In the genomic region with DNA sequence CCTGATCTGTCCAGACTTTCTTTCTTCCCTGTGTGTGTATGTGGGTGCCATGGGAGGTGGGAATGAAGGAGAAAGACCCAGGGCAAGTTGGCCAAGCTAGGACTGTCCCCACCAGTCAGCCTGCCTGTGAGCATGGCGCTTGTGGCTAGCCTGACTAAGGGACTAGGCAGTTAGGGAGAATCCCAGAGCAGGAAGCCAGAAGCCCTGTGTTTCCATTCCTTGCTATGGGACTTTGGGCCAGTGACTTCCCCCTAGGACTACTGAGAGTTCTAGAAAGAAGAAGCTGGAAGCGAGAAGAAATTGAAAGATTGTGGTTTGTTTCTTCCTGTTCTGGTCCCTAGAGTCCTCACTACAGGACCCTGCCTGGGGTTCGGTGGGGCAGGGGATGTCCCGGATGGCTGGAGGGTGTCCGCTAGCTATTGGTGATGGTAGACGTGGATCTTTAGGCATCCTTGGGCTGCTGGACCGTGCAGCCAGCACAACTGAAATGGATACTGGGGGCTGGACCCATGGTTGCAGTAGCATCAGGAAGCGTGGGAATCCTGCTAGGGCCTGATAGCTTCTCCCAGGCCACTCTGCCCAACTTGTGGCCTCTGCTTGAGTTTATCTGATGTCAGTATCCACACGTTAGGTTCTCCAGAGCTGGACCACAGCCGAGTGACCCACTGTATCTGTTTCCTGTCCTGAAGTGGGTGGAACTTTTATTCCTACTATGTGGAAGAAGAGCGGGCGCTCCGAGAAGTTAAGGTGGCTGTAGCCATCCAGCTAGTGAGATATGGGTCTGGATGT, we compare ENCODE assay signal across 16 mouse cellular contexts. TPM values are rescaled to one million over a fixed set of nuclear protein-coding genes. Genes with fewer than 3 reads are reported as not detected.
DNase-seq lines count a peak whose midpoint lies in the region; ATAC-seq and TF ChIP-seq lines count a peak whose summit lies in the region.
"Had no signal": no experiment of that assay in that cellular context is flagged by ENCODE, and none has a peak within 500 bp of the region (broad histone marks: within the 10 kb centered on the region; RNA-seq: fewer than 3 reads in every experiment).

No protein-coding gene starts in this region.

- no peak for DNase-seq in midbrain, embryonic 10.5 days (ENCODE audit: low spot score)
- no peak for DNase-seq in midbrain, postnatal 0 days (ENCODE audit: low spot score)
- DNase-seq in splenic B cell, adult 2 months (ENCODE audit: low read depth, low spot score) = peak; percentile 36
- no peak for DNase-seq in ovary, postnatal 36 days (ENCODE audit: low spot score)
- no peak for DNase-seq in gastrocnemius, postnatal 4 days (ENCODE audit: low spot score in 2 of 2)
- DNase-seq: cerebellum, adult 9-10 months; embryo, embryonic 11 days; gastrocnemius, postnatal 25 days; kidney, postnatal 14 days; left cerebral cortex, postnatal 4 days had no signal

- H3K9ac ChIP-seq in hindbrain, embryonic 13.5 days = 0 out of 2 replicates have a peak overlapping the region, but pooled peaks have one; percentile 31
- no peak overlapping the region for H3K9ac ChIP-seq in hindbrain, embryonic 12.5 days
- H3K9ac ChIP-seq in midbrain, postnatal 0 days (replicated peaks; ENCODE audit: low read length, poor library complexity, severe bottlenecking) = no peak overlapping the region
- H3K9ac ChIP-seq: heart, embryonic 15.5 days had no signal

- H3K4me1 ChIP-seq in hindbrain, embryonic 13.5 days (replicated peaks) = peaks cover 93% of the 10 kb centered on the region
- peaks cover 82% of the 10 kb centered on the region for H3K4me1 ChIP-seq in hindbrain, embryonic 12.5 days
- H3K4me1 ChIP-seq in midbrain, embryonic 10.5 days = peaks cover 83% of the 10 kb centered on the region
- peaks cover 35% of the 10 kb centered on the region for H3K4me1 ChIP-seq in midbrain, postnatal 0 days (ENCODE audit: insufficient read depth, low read length)

- peaks cover 31% of the 10 kb centered on the region for H3K36me3 ChIP-seq in hindbrain, embryonic 13.5 days
- H3K36me3 ChIP-seq in hindbrain, embryonic 12.5 days = peaks cover 17% of the 10 kb centered on the region; the same call in 1 of the 2 replicates
- H3K36me3 ChIP-seq in midbrain, embryonic 10.5 days = peaks cover 62% of the 10 kb centered on the region
- H3K36me3 ChIP-seq in midbrain, postnatal 0 days (ENCODE audit: insufficient read depth, low read length) = peaks cover 13% of the 10 kb centered on the region
- H3K36me3 ChIP-seq in splenic B cell, adult 2 months (ENCODE audit: control insufficient read depth, insufficient read depth, low read length, poor library complexity, severe bottlenecking) = no peaks in the 10 kb centered on the region
- H3K36me3 ChIP-seq: heart, embryonic 15.5 days had no signal

- no peak for ATAC-seq in hindbrain, embryonic 13.5 days (ENCODE audit: low FRiP score)
- ATAC-seq in hindbrain, embryonic 12.5 days (ENCODE audit: low FRiP score) = no peak
- no peak for ATAC-seq in midbrain, postnatal 0 days (ENCODE audit: low FRiP score)
- peak; percentile 41 for ATAC-seq in granulocyte monocyte progenitor cell, adult 5-6 weeks (replicated peaks; ENCODE audit: poor library complexity, severe bottlenecking)
- ATAC-seq: inflammation-experienced regulatory T-cells, adult 6 months had no signal

- H3K27me3 ChIP-seq in hindbrain, embryonic 13.5 days = no peaks in the 10 kb centered on the region
- no peaks in the 10 kb centered on the region for H3K27me3 ChIP-seq in hindbrain, embryonic 12.5 days
- peaks cover 2% of the 10 kb centered on the region; the same call in 1 of the 2 replicates for H3K27me3 ChIP-seq in midbrain, embryonic 10.5 days (ENCODE audit: low read depth, poor library complexity, severe bottlenecking)
- H3K27me3 ChIP-seq in midbrain, postnatal 0 days (ENCODE audit: insufficient read depth, low read length) = no peaks in the 10 kb centered on the region
- no peaks in the 10 kb centered on the region for H3K27me3 ChIP-seq in splenic B cell, adult 2 months (ENCODE audit: control insufficient read depth, insufficient read depth, low read length, poor library complexity, severe bottlenecking)
- H3K27me3 ChIP-seq: heart, embryonic 15.5 days; neural tube, embryonic 13.5 days had no signal

- 91% methylated on average over 13 of the region's 13 CpGs for WGBS in hindbrain, embryonic 13.5 days
- WGBS in hindbrain, embryonic 12.5 days = 91% methylated on average over 13 of the region's 13 CpGs
- WGBS in midbrain, embryonic 10.5 days = 90% methylated on average over 13 of the region's 13 CpGs
- 92% methylated on average over 13 of the region's 13 CpGs for WGBS in midbrain, postnatal 0 days

- H3K4me3 ChIP-seq in hindbrain, embryonic 13.5 days = no peak overlapping the region
- H3K4me3 ChIP-seq in hindbrain, embryonic 12.5 days = no peak overlapping the region
- no peak overlapping the region for H3K4me3 ChIP-seq in midbrain, embryonic 10.5 days
- no peak overlapping the region for H3K4me3 ChIP-seq in midbrain, postnatal 0 days (ENCODE audit: low read depth, low read length)
- H3K4me3 ChIP-seq: heart, embryonic 15.5 days; neural tube, embryonic 13.5 days had no signal

- no peak overlapping the region for H3K4me2 ChIP-seq in hindbrain, embryonic 13.5 days
- no peak overlapping the region for H3K4me2 ChIP-seq in hindbrain, embryonic 12.5 days (replicated peaks)
- H3K4me2 ChIP-seq in midbrain, postnatal 0 days (ENCODE audit: low read depth, low read length, poor library complexity, severe bottlenecking) = no peak overlapping the region
- H3K4me2 ChIP-seq: heart, embryonic 15.5 days; neural tube, embryonic 13.5 days had no signal

- TF ChIP-seq CTCF in midbrain, postnatal 0 days (IDR thresholded peaks at IDR 0.05) = no peak

- no peaks in the 10 kb centered on the region for H3K9me3 ChIP-seq in hindbrain, embryonic 13.5 days
- H3K9me3 ChIP-seq in hindbrain, embryonic 12.5 days (replicated peaks) = no peaks in the 10 kb centered on the region
- no peaks in the 10 kb centered on the region for H3K9me3 ChIP-seq in midbrain, embryonic 10.5 days (replicated peaks)
- H3K9me3 ChIP-seq in midbrain, postnatal 0 days (ENCODE audit: low read length) = no peaks in the 10 kb centered on the region
- H3K9me3 ChIP-seq: heart, embryonic 15.5 days; neural tube, embryonic 13.5 days had no signal

- H3K27ac ChIP-seq in hindbrain, embryonic 13.5 days = 0 out of 2 replicates have a peak overlapping the region, but pooled peaks have one; percentile 10
- no peak overlapping the region for H3K27ac ChIP-seq in hindbrain, embryonic 12.5 days
- 0 out of 2 replicates have a peak overlapping the region, but pooled peaks have one; percentile 6 for H3K27ac ChIP-seq in midbrain, embryonic 10.5 days (replicated peaks)
- no peak overlapping the region for H3K27ac ChIP-seq in midbrain, postnatal 0 days (ENCODE audit: low read depth, low read length)
- H3K27ac ChIP-seq: heart, embryonic 15.5 days had no signal

RNA-seq across cellular contexts. Expression of gene Src, which starts 10.3 kb away (rescaled TPM):
- 31.3 and 31.8 TPM in 2 replicates for polyA plus RNA-seq in hindbrain, embryonic 13.5 days (2015; fragmentation: Nextera tagmentation; extraction: Ambion mirVana)
- polyA plus RNA-seq in hindbrain, embryonic 12.5 days (2016; fragmentation: Nextera tagmentation; extraction: Ambion mirVana) = 33.6 and 35.1 TPM in 2 replicates
- 16.1 and 19.3 TPM in 2 replicates for polyA plus RNA-seq in midbrain, embryonic 10.5 days (2016; fragmentation: Nextera tagmentation; extraction: Ambion mirVana)
- total RNA-seq in midbrain, postnatal 0 days (2014; rRNA removed) = 129 and 137 TPM in 2 replicates
- 26.1 and 26.6 TPM in 2 replicates for polyA plus RNA-seq in midbrain, postnatal 0 days (2015; fragmentation: Nextera tagmentation; extraction: Ambion mirVana)
- total RNA-seq in granulocyte monocyte progenitor cell, adult 5-6 weeks (2014; fragmentation: Nextera tagmentation) = 0.49 and 0.90 TPM in 2 replicates
- total RNA-seq in granulocyte monocyte progenitor cell, adult 5-6 weeks (2017) = 0.22 TPM in 1 of 2 replicates, not detected in the other
- total RNA-seq in gastrocnemius, postnatal 4 days (2021) = 10 to 100 TPM; 13.3 to 13.6 TPM

Comparison
In these comparisons a context has a peak if more than half of its experiments do, and no peak if none do; other contexts are left out.
1. H3K27ac ChIP-seq: peak in hindbrain, embryonic 13.5 days (single experiment) and midbrain, embryonic 10.5 days (single experiment); none in hindbrain, embryonic 12.5 days (single experiment) and midbrain, postnatal 0 days (single experiment).